Mouse (Mus musculus) adrenal gland, postnatal 10 days (tissue): ENCODE measurements at regions not wholly inside any gene's neighbourhood (a gene's known extent, or its start where the extent isn't known, plus 50 kb on each side); places are given as distances from the start of the nearest gene placed in this dataset.

ENCODE experiments used
- DNase-seq: peaks from one replicate; pipeline ENCODE4 v3.0.0; 2021; ENCODE audit warnings: mixed read lengths

DNA sequence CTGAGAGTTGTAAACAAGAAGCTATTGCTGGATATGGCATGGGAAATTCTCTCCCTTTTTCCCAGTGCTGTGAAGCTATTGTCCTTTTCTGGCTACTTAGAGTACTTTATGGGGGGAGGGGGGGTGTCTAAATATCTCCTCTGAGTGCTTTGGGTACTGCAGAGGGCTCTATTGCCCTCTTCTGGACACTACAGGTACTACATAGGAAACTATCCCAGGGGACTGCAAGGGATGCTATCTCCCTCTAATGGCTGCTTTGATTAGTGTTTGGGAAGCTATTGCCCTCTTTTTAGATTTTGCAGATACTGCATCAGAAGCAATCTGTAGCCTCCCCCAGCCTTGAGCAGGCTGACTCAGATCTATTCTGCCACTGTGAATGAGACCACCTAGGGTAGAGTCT is 55.8 kb upstream of the 5430402E10Rik start:
- DNase-seq, result peak; percentile 1
